Mouse (Mus musculus): Measurements from ENCODE around the gene Cers2. TPM values are rescaled to one million over a fixed set of nuclear protein-coding genes. Genes with fewer than 3 reads are reported as not detected.

The Cers2 gene
- total and polyA plus RNA-seq, 3 experiments: 134 to 357 (median 307) TPM

GRCm38 (mm10) chr3:95275161-95275560 is 39.4 kb upstream of the Cers2 start (continued):
- no peak for TF ChIP-seq MYB (IDR thresholded peaks at IDR 0.05; ENCODE audit: low read depth, low read length)
- TF ChIP-seq TBP (IDR thresholded peaks at IDR 0.05; ENCODE audit: low read depth, low read length): no peak
- TF ChIP-seq SMC3 (IDR thresholded peaks at IDR 0.05; ENCODE audit: low read depth, low read length): no peak

GRCm38 (mm10) chr3:95276428-95276934 is 38.1 kb upstream of the Cers2 start:
- DNase-seq (ENCODE audit: low read depth, low spot score): peak; percentile 80
- H3K9me3 ChIP-seq (replicated peaks; ENCODE audit: insufficient read depth, low read length): no peaks in the 10 kb centered on the region
- H3K9ac ChIP-seq (ENCODE audit: control insufficient read depth, low read depth, low read length, poor library complexity, severe bottlenecking): peak overlapping the region; percentile 32; the same call in 1 of the 2 replicates
- no peak overlapping the region for H3K4me3 ChIP-seq (ENCODE audit: control insufficient read depth in 1 of 2, insufficient read depth in 1 of 2, low read depth in 2 of 2, low read length in 2 of 2)
- TF ChIP-seq RAD21 (IDR thresholded peaks at IDR 0.05; ENCODE audit: low read depth, low read length) (no peak), GABPA (IDR thresholded peaks at IDR 0.05; ENCODE audit: low read depth, low read length) (no peak), MAX (IDR thresholded peaks at IDR 0.05; ENCODE audit: low read length) (no peak), POLR2A (IDR thresholded peaks at IDR 0.05; ENCODE audit: control insufficient read depth in 1 of 2, insufficient read depth in 1 of 2, low read depth in 1 of 2, low read length in 2 of 2, poor library complexity in 1 of 2) (no peak), TBP (IDR thresholded peaks at IDR 0.05; ENCODE audit: low read depth, low read length) (peak; percentile 42)
- peaks cover 35 to 54% of the 10 kb centered on the region in 2 experiments for H3K4me1 ChIP-seq (ENCODE audit: control insufficient read depth in 1 of 2, insufficient read depth in 2 of 2, low read length in 2 of 2)
- peak overlapping the region; percentile 41 for H3K27ac ChIP-seq (ENCODE audit: control insufficient read depth, low read depth, low read length)
- no peaks in the 10 kb centered on the region for H3K27me3 ChIP-seq (ENCODE audit: control insufficient read depth in 1 of 2, insufficient read depth in 2 of 2, low read length in 2 of 2)
- peaks cover 21% of the 10 kb centered on the region for H3K79me2 ChIP-seq (ENCODE audit: control insufficient read depth, insufficient read depth, low read length, poor library complexity)
- H3K36me3 ChIP-seq (ENCODE audit: control insufficient read depth in 1 of 2, insufficient read depth in 2 of 2, low read length in 2 of 2): peaks cover 1 to 46% of the 10 kb centered on the region in 2 experiments; a peak in 3 of 4 replicates

- H3K79me2 ChIP-seq (ENCODE audit: control insufficient read depth, insufficient read depth, low read length, poor library complexity): peaks cover 21% of the 10 kb centered on the region
Observed at GRCm38 (mm10) chr3:95277149-95277551, 37.4 kb upstream of the Cers2 start.

GRCm38 (mm10) chr3:95280747-95281146 is 33.8 kb upstream of the Cers2 start:
- peak overlapping the region; percentile 64 for H3K9ac ChIP-seq (ENCODE audit: control insufficient read depth, low read depth, low read length, poor library complexity, severe bottlenecking)
- peak overlapping the region; percentile 67 to 70 for H3K4me3 ChIP-seq (ENCODE audit: control insufficient read depth in 1 of 2, insufficient read depth in 1 of 2, low read depth in 2 of 2, low read length in 2 of 2)
- H3K27me3 ChIP-seq (ENCODE audit: control insufficient read depth in 1 of 2, insufficient read depth in 2 of 2, low read length in 2 of 2): no peaks in the 10 kb centered on the region
- peak; percentile 4; the same call in 1 of the 2 replicates for TF ChIP-seq TBP (IDR thresholded peaks at IDR 0.05; ENCODE audit: low read depth, low read length)
- no peak for TF ChIP-seq MEF2A (IDR thresholded peaks at IDR 0.05; ENCODE audit: extremely low read depth, insufficient replicate concordance, low read depth, low read length, poor library complexity, severe bottlenecking)
- DNase-seq (ENCODE audit: low read depth, low spot score): peak; percentile 81
- H3K9me3 ChIP-seq (replicated peaks; ENCODE audit: insufficient read depth, low read length): no peaks in the 10 kb centered on the region
- peaks cover 39% of the 10 kb centered on the region for H3K79me2 ChIP-seq (ENCODE audit: control insufficient read depth, insufficient read depth, low read length, poor library complexity)
- peak overlapping the region; percentile 45 for H3K27ac ChIP-seq (ENCODE audit: control insufficient read depth, low read depth, low read length)
- peaks cover 30 to 55% of the 10 kb centered on the region in 2 experiments for H3K4me1 ChIP-seq (ENCODE audit: control insufficient read depth in 1 of 2, insufficient read depth in 2 of 2, low read length in 2 of 2)
- peaks cover 0 to 54% of the 10 kb centered on the region in 2 experiments; a peak in 2 of 4 replicates for H3K36me3 ChIP-seq (ENCODE audit: control insufficient read depth in 1 of 2, insufficient read depth in 2 of 2, low read length in 2 of 2)

More at GRCm38 (mm10) chr3:95277149-95277551, 37.4 kb upstream of the Cers2 start:
- Histone ChIP-seq H3K36me3 (ENCODE audit: control insufficient read depth in 1 of 2, insufficient read depth in 2 of 2, low read length in 2 of 2) (peaks cover 1 to 46% of the 10 kb centered on the region in 2 experiments; a peak in 3 of 4 replicates), H3K27me3 (ENCODE audit: control insufficient read depth in 1 of 2, insufficient read depth in 2 of 2, low read length in 2 of 2) (no peaks in the 10 kb centered on the region), H3K4me3 (ENCODE audit: control insufficient read depth in 1 of 2, insufficient read depth in 1 of 2, low read depth in 2 of 2, low read length in 2 of 2) (no peak overlapping the region), H3K9me3 (replicated peaks; ENCODE audit: insufficient read depth, low read length) (no peaks in the 10 kb centered on the region), H3K9ac (ENCODE audit: control insufficient read depth, low read depth, low read length, poor library complexity, severe bottlenecking) (no peak overlapping the region), H3K4me1 (ENCODE audit: control insufficient read depth in 1 of 2, insufficient read depth in 2 of 2, low read length in 2 of 2) (peaks cover 35 to 54% of the 10 kb centered on the region in 2 experiments), H3K27ac (ENCODE audit: control insufficient read depth, low read depth, low read length) (peak overlapping the region; percentile 41)
- peak; percentile 68 for DNase-seq (ENCODE audit: low read depth, low spot score)
- TF ChIP-seq EP300 (IDR thresholded peaks at IDR 0.05; ENCODE audit: low read depth in 1 of 2, low read length in 2 of 2): no peak
- TF ChIP-seq TAL1 (IDR thresholded peaks at IDR 0.05; ENCODE audit: low read length): peak; percentile 52; the same call in 1 of the 2 replicates
- TF ChIP-seq NELFE (IDR thresholded peaks at IDR 0.05; ENCODE audit: low read depth, low read length): no peak
- TF ChIP-seq ZC3H11A (IDR thresholded peaks at IDR 0.05; ENCODE audit: low read depth, low read length): no peak
- TF ChIP-seq GATA1 (IDR thresholded peaks at IDR 0.05; ENCODE audit: low read depth, low read length): peak; percentile 80
